Mouse (Mus musculus): ENCODE measurements around the gene Cfap46. TPM values are rescaled to one million over a fixed set of nuclear protein-coding genes. Genes with fewer than 3 reads are reported as not detected.
"Not testable (repeated sequence)": the region's sequence is repeated elsewhere in the genome, so short reads cannot be mapped to it uniquely, and the experiment has no call there.

The Cfap46 gene
- polyA plus RNA-seq, 1 experiment = not detected

- Histone ChIP-seq H3K4me3 (replicated peaks) (no peak overlapping the region), H3K4me1 (peaks cover 23% of the 10 kb centered on the region), H3K9me3 (no peaks in the 10 kb centered on the region), H3K36me3 (replicated peaks; ENCODE audit: low read length) (no peaks in the 10 kb centered on the region), H3K27me3 (replicated peaks) (peaks cover 54% of the 10 kb centered on the region)
- TF ChIP-seq FLI1 (IDR thresholded peaks at IDR 0.05; ENCODE audit: low read length) (no peak), GATA1 (IDR thresholded peaks at IDR 0.05; ENCODE audit: borderline replicate concordance, low read length) (no peak)
Observed at GRCm38 (mm10) chr7:139681921-139682598, 1.6 kb downstream of the Cfap46 start.

GRCm38 (mm10) chr7:139676433-139676832 lies 7.2 kb downstream of the Cfap46 start:
- Histone ChIP-seq H3K9me3 (no peaks in the 10 kb centered on the region), H3K4me1 (no peaks in the 10 kb centered on the region), H3K4me3 (replicated peaks) (no peak overlapping the region), H3K36me3 (replicated peaks; ENCODE audit: low read length) (no peaks in the 10 kb centered on the region), H3K27me3 (replicated peaks) (peaks cover 52% of the 10 kb centered on the region)
- TF ChIP-seq FLI1 (IDR thresholded peaks at IDR 0.05; ENCODE audit: low read length) = no peak
- no peak for TF ChIP-seq GATA1 (IDR thresholded peaks at IDR 0.05; ENCODE audit: borderline replicate concordance, low read length)

- Histone ChIP-seq H3K27me3 (replicated peaks) (peaks cover 42% of the 10 kb centered on the region), H3K36me3 (replicated peaks; ENCODE audit: low read length) (no peaks in the 10 kb centered on the region), H3K4me1 (no peaks in the 10 kb centered on the region), H3K4me3 (replicated peaks) (no peak overlapping the region), H3K9me3 (no peaks in the 10 kb centered on the region)
- TF ChIP-seq GATA1 (IDR thresholded peaks at IDR 0.05; ENCODE audit: borderline replicate concordance, low read length) = no peak
- no peak for TF ChIP-seq FLI1 (IDR thresholded peaks at IDR 0.05; ENCODE audit: low read length)
Observed at GRCm38 (mm10) chr7:139666871-139667270, 16.7 kb downstream of the Cfap46 start.

GRCm38 (mm10) chr7:139663318-139663717 lies 20.3 kb downstream of the Cfap46 start:
- no peak overlapping the region for H3K4me3 ChIP-seq (replicated peaks)
- no peaks in the 10 kb centered on the region for H3K9me3 ChIP-seq
- no peaks in the 10 kb centered on the region for H3K36me3 ChIP-seq (replicated peaks; ENCODE audit: low read length)
- no peak for TF ChIP-seq FLI1 (IDR thresholded peaks at IDR 0.05; ENCODE audit: low read length)
- no peak for TF ChIP-seq GATA1 (IDR thresholded peaks at IDR 0.05; ENCODE audit: borderline replicate concordance, low read length)
- peaks cover 43% of the 10 kb centered on the region for H3K27me3 ChIP-seq (replicated peaks)
- H3K4me1 ChIP-seq = no peaks in the 10 kb centered on the region

GRCm38 (mm10) chr7:139659901-139660300 lies 23.7 kb downstream of the Cfap46 start:
- H3K9me3 ChIP-seq; H3K36me3 ChIP-seq (replicated peaks; ENCODE audit: low read length); H3K4me1 ChIP-seq; H3K4me3 ChIP-seq (replicated peaks): not testable (repeated sequence)
- H3K27me3 ChIP-seq (replicated peaks) = peaks cover 44% of the 10 kb centered on the region

- Histone ChIP-seq H3K9me3 (no peaks in the 10 kb centered on the region), H3K4me1 (peaks cover 11% of the 10 kb centered on the region; the same call in 1 of the 2 replicates), H3K36me3 (replicated peaks; ENCODE audit: low read length) (no peaks in the 10 kb centered on the region), H3K27me3 (replicated peaks) (peaks cover 65% of the 10 kb centered on the region), H3K4me3 (replicated peaks) (no peak overlapping the region)
- TF ChIP-seq FLI1 (IDR thresholded peaks at IDR 0.05; ENCODE audit: low read length) = no peak
- no peak for TF ChIP-seq GATA1 (IDR thresholded peaks at IDR 0.05; ENCODE audit: borderline replicate concordance, low read length)
Observed at GRCm38 (mm10) chr7:139649698-139650097, 33.9 kb downstream of the Cfap46 start.

- peaks cover 11% of the 10 kb centered on the region; the same call in 1 of the 2 replicates for H3K4me1 ChIP-seq
- no peak overlapping the region for H3K4me3 ChIP-seq (replicated peaks)
- H3K36me3 ChIP-seq (replicated peaks; ENCODE audit: low read length) = no peaks in the 10 kb centered on the region
- no peaks in the 10 kb centered on the region for H3K9me3 ChIP-seq
- H3K27me3 ChIP-seq (replicated peaks) = peaks cover 69% of the 10 kb centered on the region
- no peak for TF ChIP-seq GATA1 (IDR thresholded peaks at IDR 0.05; ENCODE audit: borderline replicate concordance, low read length)
- TF ChIP-seq FLI1 (IDR thresholded peaks at IDR 0.05; ENCODE audit: low read length) = no peak
Observed at GRCm38 (mm10) chr7:139648107-139648824, 35.4 kb downstream of the Cfap46 start.

- H3K27me3 ChIP-seq (replicated peaks) = peaks cover 62% of the 10 kb centered on the region
- TF ChIP-seq FLI1 (IDR thresholded peaks at IDR 0.05; ENCODE audit: low read length) = no peak
- no peak for TF ChIP-seq GATA1 (IDR thresholded peaks at IDR 0.05; ENCODE audit: borderline replicate concordance, low read length)
- H3K4me1 ChIP-seq = no peaks in the 10 kb centered on the region
- H3K9me3 ChIP-seq = no peaks in the 10 kb centered on the region
- no peaks in the 10 kb centered on the region for H3K36me3 ChIP-seq (replicated peaks; ENCODE audit: low read length)
- H3K4me3 ChIP-seq (replicated peaks) = no peak overlapping the region
Observed at GRCm38 (mm10) chr7:139633393-139633792, 50.2 kb downstream of the Cfap46 start.

- no peaks in the 10 kb centered on the region for H3K9me3 ChIP-seq
- H3K27me3 ChIP-seq (replicated peaks) = peaks cover 45% of the 10 kb centered on the region
- no peaks in the 10 kb centered on the region for H3K36me3 ChIP-seq (replicated peaks; ENCODE audit: low read length)
- H3K4me3 ChIP-seq (replicated peaks) = no peak overlapping the region
- TF ChIP-seq GATA1 (IDR thresholded peaks at IDR 0.05; ENCODE audit: borderline replicate concordance, low read length) (no peak), FLI1 (IDR thresholded peaks at IDR 0.05; ENCODE audit: low read length) (no peak)
- peaks cover 6% of the 10 kb centered on the region; the same call in 1 of the 2 replicates for H3K4me1 ChIP-seq
Observed at GRCm38 (mm10) chr7:139625156-139625555, 58.5 kb downstream of the Cfap46 start.

GRCm38 (mm10) chr7:139622568-139622967 lies 61.0 kb downstream of the Cfap46 start:
- Histone ChIP-seq H3K27me3 (replicated peaks) (peaks cover 57% of the 10 kb centered on the region), H3K9me3 (no peaks in the 10 kb centered on the region), H3K36me3 (replicated peaks; ENCODE audit: low read length) (no peaks in the 10 kb centered on the region), H3K4me1 (peaks cover 6% of the 10 kb centered on the region; the same call in 1 of the 2 replicates), H3K4me3 (replicated peaks) (no peak overlapping the region)
- no peak for TF ChIP-seq FLI1 (IDR thresholded peaks at IDR 0.05; ENCODE audit: low read length)
- no peak for TF ChIP-seq GATA1 (IDR thresholded peaks at IDR 0.05; ENCODE audit: borderline replicate concordance, low read length)

Measured in megakaryocyte, embryonic 14.5 days (primary cell).